Mouse (Mus musculus) hindbrain, embryonic 11.5 days (tissue): ENCODE measurements around the gene Prr15l. TPM values are rescaled to one million over a fixed set of nuclear protein-coding genes. Genes with fewer than 3 reads are reported as not detected.

ENCODE experiments used
- ATAC-seq: fragments of 200-750 bp; cut with Nextera tagmentation; 2 replicates; pipeline ENCODE4 v1.8.0; 2017; ENCODE audit warnings: mild to moderate bottlenecking, moderate TSS enrichment, moderate library complexity; ENCODE audit not compliant: low FRiP score
- DNase-seq: peaks from one replicate; pipeline ENCODE4 v3.0.0-alpha.2; 2015; ENCODE audit warnings: low spot score
- H3K27ac ChIP-seq: fragments of 300-500 bp; sonication (generic); 2 replicates; pipeline ENCODE4 v1.5.1; 2014; ENCODE audit warnings: mild to moderate bottlenecking, low read depth, low read length
- H3K27me3 ChIP-seq: fragments of 300-500 bp; sonication (generic); 2 replicates; pipeline ENCODE4 v1.6.1; 2014; ENCODE audit warnings: mild to moderate bottlenecking, low read length, moderate library complexity, mixed read lengths; ENCODE audit not compliant: control insufficient read depth, insufficient read depth
- H3K36me3 ChIP-seq: fragments of 300-500 bp; sonication (generic); 2 replicates; pipeline ENCODE4 v1.6.1; 2014; ENCODE audit warnings: mild to moderate bottlenecking, low read length, moderate library complexity, mixed read lengths; ENCODE audit not compliant: control insufficient read depth, insufficient read depth
- H3K4me1 ChIP-seq: fragments of 300-500 bp; sonication (generic); replicated peaks from 2 replicates; pipeline ENCODE4 v1.6.1; 2014; ENCODE audit warnings: low read length, mixed read lengths; ENCODE audit not compliant: control insufficient read depth, insufficient read depth
- H3K4me2 ChIP-seq: fragments of 300-500 bp; sonication (generic); replicated peaks from 2 replicates; pipeline ENCODE4 v1.6.1; 2014; ENCODE audit warnings: mild to moderate bottlenecking, low read depth, low read length
- H3K4me3 ChIP-seq: fragments of 300-500 bp; sonication (generic); 2 replicates; pipeline ENCODE4 v1.5.1; 2014; ENCODE audit warnings: low read depth, low read length
- H3K9ac ChIP-seq: fragments of 300-500 bp; sonication (generic); 2 replicates; pipeline ENCODE4 v1.6.1; 2014; ENCODE audit warnings: low read depth, low read length
- H3K9me3 ChIP-seq: fragments of 300-500 bp; sonication (generic); 2 replicates; pipeline ENCODE4 v1.6.1; 2016; ENCODE audit warnings: low read length; ENCODE audit not compliant: control insufficient read depth
- WGBS: fragments of 180-500 bp; shearing (Covaris S2); extraction: QIAGEN DNeasy Blood & Tissue Kit; methylation state at CpG from one replicate; pipeline ENCODE4 v1.1.7; 2014; 5-methylcytosine and 5-hydroxymethylcytosine counted together
- polyA plus RNA-seq: library from polyadenylated mRNA; unstranded; fragments of >200 nt; fragmentation: Nextera tagmentation; extraction: Ambion mirVana; gene quantifications from 2 replicates; pipeline ENCODE4 v1.2.1, GENCODE M21; 2014

Gene Prr15l
- polyA plus RNA-seq, 1 experiment from 2014 or later, result 0.82 TPM

DNA sequence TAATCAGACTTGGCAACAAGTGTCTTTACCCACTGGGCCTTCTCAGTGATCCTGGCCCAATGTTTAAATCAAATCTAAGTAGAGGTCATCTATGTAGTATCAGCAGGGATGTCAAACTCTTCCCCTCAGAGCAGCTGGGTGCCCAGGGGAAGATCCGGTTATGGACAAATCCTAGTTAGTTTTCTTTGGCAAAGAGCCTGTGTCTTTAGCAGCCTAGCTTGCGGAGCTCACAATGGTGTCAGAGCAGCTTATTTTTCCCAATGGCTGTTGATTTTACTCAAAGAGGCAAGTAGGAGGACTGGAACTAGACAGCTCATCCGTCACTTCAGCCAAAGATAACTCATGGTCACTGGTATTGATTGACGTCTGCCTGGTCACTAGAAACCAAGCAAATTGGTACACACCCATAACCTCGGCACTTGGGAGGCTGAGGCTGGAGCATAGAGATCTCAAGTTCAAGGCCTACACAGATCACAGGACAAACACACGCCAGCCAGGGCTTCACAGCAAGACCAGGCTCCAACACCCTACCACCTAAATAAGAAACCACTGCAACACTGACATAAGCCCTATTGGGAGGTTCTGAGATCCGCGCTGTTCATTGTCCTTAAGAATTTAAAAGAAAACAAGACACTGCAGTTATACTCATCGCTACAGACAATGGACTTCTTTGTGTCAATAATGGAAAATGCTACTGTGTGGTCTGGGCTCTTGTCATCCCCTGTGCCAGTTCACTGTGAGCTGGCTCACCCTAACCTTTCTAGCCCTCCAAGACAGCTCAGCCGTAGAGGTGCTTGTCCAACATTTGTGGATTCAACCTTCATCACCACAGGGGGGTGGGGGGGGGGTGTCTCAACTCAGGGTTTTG, 47.8 kb downstream of the Prr15l start:
- Histone ChIP-seq H3K9me3 (no peaks in the 10 kb centered on the region), H3K4me1 (peaks cover 8% of the 10 kb centered on the region), H3K4me2 (peak overlapping the region; percentile 76; the same call in 1 of the 2 replicates), H3K4me3 (peak overlapping the region; percentile 94; the same call in 1 of the 2 replicates), H3K27ac (no peak overlapping the region), H3K9ac (no peak overlapping the region), H3K36me3 (no peaks in the 10 kb centered on the region), H3K27me3 (no peaks in the 10 kb centered on the region)
- no peak for ATAC-seq
- DNase-seq, result no peak
- WGBS, result 81% methylated on average over 10 of the region's 10 CpGs

- DNase-seq (no peak), ATAC-seq (no peak)
- no peaks in the 10 kb centered on the region for H3K27me3 ChIP-seq
- no peaks in the 10 kb centered on the region for H3K9me3 ChIP-seq
- H3K4me1 ChIP-seq, result peaks cover 8% of the 10 kb centered on the region
- no peaks in the 10 kb centered on the region for H3K36me3 ChIP-seq
- peak overlapping the region; percentile 94; the same call in 1 of the 2 replicates for H3K9ac ChIP-seq
- no peak overlapping the region for H3K27ac ChIP-seq
- WGBS, result 60% methylated on average over 3 of the region's 3 CpGs
- peak overlapping the region; percentile 94 for H3K4me3 ChIP-seq
- H3K4me2 ChIP-seq, result peak overlapping the region; percentile 76
These were observed 48.4 kb downstream of the Prr15l start for GRCm38 (mm10) chr11:96976379-96976687.

DNA sequence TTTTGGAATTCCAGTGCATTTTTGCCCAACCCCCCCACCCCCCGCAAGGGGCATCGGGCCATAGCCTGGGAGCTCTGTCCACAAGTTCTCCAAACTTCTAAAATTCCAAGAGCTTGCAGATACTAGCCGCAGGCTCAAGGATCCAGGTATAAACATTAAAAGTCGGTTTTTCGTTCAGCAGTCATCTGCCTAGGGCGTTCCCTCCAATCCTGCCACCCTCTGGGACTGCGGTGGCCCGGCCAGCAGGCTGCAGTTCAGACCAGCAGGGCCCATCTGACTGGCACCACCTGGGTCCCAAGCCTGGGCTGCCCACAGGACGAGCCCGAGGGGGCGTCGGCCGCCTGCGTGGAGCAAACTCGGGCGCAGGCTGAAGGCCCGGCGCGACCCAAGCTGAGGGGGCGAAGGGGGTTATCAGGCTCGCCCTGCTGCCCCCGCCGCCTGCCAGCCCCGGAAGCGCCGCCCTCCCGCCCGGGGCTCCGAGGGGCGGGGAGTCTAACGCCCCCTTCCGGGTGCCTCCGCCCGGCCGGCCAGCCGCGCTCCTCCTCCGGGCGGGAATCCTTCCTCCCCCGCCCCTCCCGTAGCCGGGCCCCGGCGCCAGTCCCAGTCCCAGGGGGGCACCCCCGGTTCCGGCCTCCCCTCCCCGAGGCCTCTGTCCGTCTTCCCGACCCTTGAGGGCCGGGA, 49.1 kb downstream of the Prr15l start:
- 2% methylated on average over 39 of the region's 50 CpGs for WGBS
- H3K27ac ChIP-seq, result peak overlapping the region; percentile 95
- H3K36me3 ChIP-seq, result no peaks in the 10 kb centered on the region
- peak overlapping the region; percentile 94 for H3K9ac ChIP-seq
- H3K4me1 ChIP-seq, result peaks cover 8% of the 10 kb centered on the region
- ATAC-seq (peak; percentile 78), DNase-seq (peak; percentile 91)
- H3K27me3 ChIP-seq, result no peaks in the 10 kb centered on the region
- peak overlapping the region; percentile 94 for H3K4me3 ChIP-seq
- H3K9me3 ChIP-seq, result no peaks in the 10 kb centered on the region
- H3K4me2 ChIP-seq, result peak overlapping the region; percentile 76

- peak overlapping the region; percentile 76 for H3K4me2 ChIP-seq
- peaks cover 10% of the 10 kb centered on the region for H3K4me1 ChIP-seq
- under 1% methylated on average over 45 of the region's 45 CpGs for WGBS
- peak overlapping the region; percentile 94 for H3K4me3 ChIP-seq
- no peaks in the 10 kb centered on the region for H3K9me3 ChIP-seq
- ATAC-seq, result peak; percentile 99
- peak; percentile 97 for DNase-seq
- no peaks in the 10 kb centered on the region for H3K36me3 ChIP-seq
- peak overlapping the region; percentile 95 for H3K27ac ChIP-seq
- peak overlapping the region; percentile 94 for H3K9ac ChIP-seq
- no peaks in the 10 kb centered on the region for H3K27me3 ChIP-seq
These were observed 49.9 kb downstream of the Prr15l start for GRCm38 (mm10) chr11:96977606-96978400.

DNA sequence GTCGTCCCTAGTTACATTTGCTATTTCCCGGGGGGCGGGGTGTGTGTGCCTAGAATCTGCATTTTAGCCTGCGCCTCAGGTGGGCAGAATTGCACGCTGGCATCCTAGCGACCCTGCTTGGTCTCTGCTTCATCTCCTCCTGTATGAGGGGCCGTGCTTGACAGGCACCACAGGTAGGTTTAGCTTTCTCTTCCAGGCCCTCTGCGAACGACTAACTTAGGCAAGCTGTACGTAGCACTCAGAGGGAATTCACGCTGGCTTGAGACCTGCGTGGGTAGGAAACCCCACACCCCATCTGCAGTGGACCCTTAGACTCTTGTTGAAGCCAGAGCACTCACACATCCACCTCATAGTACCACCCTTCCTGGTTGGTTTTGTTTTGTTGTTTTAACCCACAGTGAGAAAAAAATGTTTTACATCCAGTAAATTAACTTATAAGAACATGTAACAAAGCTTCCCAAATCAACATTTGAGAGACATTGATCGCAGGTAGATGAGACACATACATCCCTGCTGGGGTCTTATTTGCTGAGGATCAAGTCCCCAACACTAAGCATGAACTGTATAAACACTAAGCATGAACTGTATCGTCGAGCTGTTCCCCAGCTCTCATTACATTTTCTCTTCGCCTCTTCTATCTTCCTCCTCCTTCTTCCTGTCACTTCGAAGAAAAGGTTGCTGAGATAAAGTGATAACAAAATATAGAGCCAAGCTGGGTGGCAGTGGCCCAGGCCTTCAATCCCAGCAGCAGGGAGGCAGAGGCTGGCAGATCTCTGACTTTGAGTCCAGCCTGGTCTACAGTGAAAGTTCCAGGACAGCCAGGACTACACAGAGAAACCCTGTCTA, 50.7 kb downstream of the Prr15l start:
- peak overlapping the region; percentile 18 for H3K27ac ChIP-seq
- ATAC-seq (no peak), DNase-seq (no peak)
- peak overlapping the region; percentile 75 for H3K4me2 ChIP-seq
- H3K9me3 ChIP-seq, result no peaks in the 10 kb centered on the region
- WGBS, result 33% methylated on average over 17 of the region's 17 CpGs
- peak overlapping the region; percentile 49 for H3K4me3 ChIP-seq
- H3K9ac ChIP-seq, result peak overlapping the region; percentile 65
- no peaks in the 10 kb centered on the region for H3K27me3 ChIP-seq
- no peaks in the 10 kb centered on the region for H3K36me3 ChIP-seq
- H3K4me1 ChIP-seq, result peaks cover 10% of the 10 kb centered on the region

- Histone ChIP-seq H3K9me3 (no peaks in the 10 kb centered on the region), H3K27me3 (no peaks in the 10 kb centered on the region), H3K9ac (no peak overlapping the region), H3K4me2 (no peak overlapping the region; the same call in 1 of the 2 replicates), H3K4me1 (peaks cover 10% of the 10 kb centered on the region), H3K27ac (no peak overlapping the region), H3K4me3 (no peak overlapping the region), H3K36me3 (no peaks in the 10 kb centered on the region)
- DNase-seq (no peak), ATAC-seq (no peak)
- WGBS, result 88% methylated on average over 7 of the region's 7 CpGs
These were observed 51.4 kb downstream of the Prr15l start for GRCm38 (mm10) chr11:96979329-96979728.

DNA sequence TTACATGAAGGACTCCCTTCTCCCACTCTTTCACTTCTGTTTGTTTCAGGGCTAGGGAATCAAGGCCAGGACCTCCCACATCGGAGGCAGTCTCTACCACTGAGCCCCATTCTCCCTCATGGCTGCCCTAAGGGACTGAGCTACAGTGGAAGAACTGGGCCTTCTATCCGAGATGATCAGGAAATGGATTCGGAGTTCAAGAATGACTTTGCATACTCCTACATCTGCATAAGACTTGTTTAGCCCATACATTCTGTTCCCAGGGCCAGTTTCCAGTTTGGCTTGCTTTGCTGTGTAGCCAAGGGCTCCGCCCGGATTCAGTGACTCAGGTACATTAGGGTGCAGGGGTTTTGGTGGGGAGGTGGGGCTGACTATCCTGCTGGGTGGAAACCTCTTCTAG, 52.1 kb downstream of the Prr15l start:
- Histone ChIP-seq H3K4me2 (no peak overlapping the region), H3K4me1 (peaks cover 10% of the 10 kb centered on the region), H3K27ac (no peak overlapping the region), H3K9ac (no peak overlapping the region), H3K36me3 (no peaks in the 10 kb centered on the region), H3K4me3 (no peak overlapping the region), H3K27me3 (peaks cover 3% of the 10 kb centered on the region; the same call in 1 of the 2 replicates), H3K9me3 (no peaks in the 10 kb centered on the region)
- ATAC-seq, result no peak
- 87% methylated on average over 5 of the region's 5 CpGs for WGBS
- no peak for DNase-seq

- no peak for ATAC-seq
- DNase-seq, result no peak
- Histone ChIP-seq H3K9ac (no peak overlapping the region), H3K4me2 (no peak overlapping the region), H3K27me3 (peaks cover 4% of the 10 kb centered on the region; the same call in 1 of the 2 replicates), H3K36me3 (no peaks in the 10 kb centered on the region), H3K27ac (no peak overlapping the region), H3K4me1 (peaks cover 5% of the 10 kb centered on the region; the same call in 1 of the 2 replicates), H3K4me3 (no peak overlapping the region), H3K9me3 (no peaks in the 10 kb centered on the region)
- WGBS, result 72% methylated on average over 15 of the region's 15 CpGs
These were observed 53.6 kb downstream of the Prr15l start for GRCm38 (mm10) chr11:96981461-96981860.
